ENCODE assay signal across 1 mouse cellular context in genomic region chr7:102919632-102920031, GRCm38 (mm10).
TF ChIP-seq lines count a peak whose summit lies in the region.

No protein-coding gene starts in this region.

TF ChIP-seq in CH12.LX, 34 proteins besides CTCF, POLR2A, EP300 and RAD21 (continued from another document):
- TF ChIP-seq TBP (conservative IDR thresholded peaks at IDR 0.05; ENCODE audit: low read depth, low read length) = no peak
- TF ChIP-seq JUND (conservative IDR thresholded peaks at IDR 0.05; ENCODE audit: low read depth, low read length) = no peak
- no peak for TF ChIP-seq ZKSCAN1 (IDR thresholded peaks at IDR 0.05; ENCODE audit: borderline replicate concordance, low read depth, low read length)
- TF ChIP-seq SMC3 (IDR thresholded peaks at IDR 0.05; ENCODE audit: low read depth, low read length) = peak; percentile 84
- TF ChIP-seq MXI1 (IDR thresholded peaks at IDR 0.05; ENCODE audit: low read depth, low read length) = no peak
- TF ChIP-seq MEF2A (IDR thresholded peaks at IDR 0.05; ENCODE audit: borderline replicate concordance, low read depth, low read length) = no peak
- TF ChIP-seq ZMIZ1 (IDR thresholded peaks at IDR 0.05; ENCODE audit: low read depth, low read length) = no peak
- no peak for TF ChIP-seq E2F4 (IDR thresholded peaks at IDR 0.05; ENCODE audit: insufficient replicate concordance, low read depth, low read length)
- TF ChIP-seq ZC3H11A (IDR thresholded peaks at IDR 0.05; ENCODE audit: low read depth, low read length) = peak; percentile 27; the same call in 1 of the 2 replicates
- TF ChIP-seq ETS1 (conservative IDR thresholded peaks at IDR 0.05; ENCODE audit: low read depth, low read length) = no peak
